Mouse (Mus musculus): ENCODE data around the gene Rev1. TPM values are rescaled to one million over a fixed set of nuclear protein-coding genes. Genes with fewer than 3 reads are reported as not detected.

Rev1 gene
- polyA plus RNA-seq, 1 experiment from 2014 or later: 36.1 TPM

DNA sequence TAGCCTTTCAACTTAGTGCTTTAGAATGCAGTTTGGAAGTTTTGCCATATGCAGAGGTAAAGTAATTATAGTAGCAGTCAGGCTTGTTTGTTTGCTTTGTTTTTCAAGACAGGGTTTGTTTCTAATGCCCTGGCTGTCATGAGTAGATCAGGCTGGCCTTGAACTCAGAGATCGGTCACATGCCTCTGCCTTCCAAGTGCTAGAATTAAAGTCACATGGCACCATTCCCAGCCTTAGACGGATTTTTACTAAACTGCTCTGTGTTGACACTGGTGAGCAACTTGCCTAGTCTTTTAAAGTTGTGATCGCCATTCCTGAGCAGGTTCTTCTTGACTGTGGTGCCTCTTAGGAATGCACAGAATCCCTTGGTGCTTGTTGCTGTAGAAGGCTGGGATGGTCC, 122.9 kb downstream of the Rev1 start:
- Histone ChIP-seq H3K4me2 (replicated peaks) (no peak overlapping the region), H3K9me3 (no peaks in the 10 kb centered on the region), H3K27me3 (no peaks in the 10 kb centered on the region), H3K4me1 (peaks cover 3% of the 10 kb centered on the region; the same call in 1 of the 2 replicates), H3K9ac (no peak overlapping the region), H3K36me3 (no peaks in the 10 kb centered on the region), H3K4me3 (no peak overlapping the region), H3K27ac (no peak overlapping the region)
- ATAC-seq (ENCODE audit: low FRiP score, low read depth): no peak
- 77% methylated on average over 3 of the region's 3 CpGs for WGBS

DNA sequence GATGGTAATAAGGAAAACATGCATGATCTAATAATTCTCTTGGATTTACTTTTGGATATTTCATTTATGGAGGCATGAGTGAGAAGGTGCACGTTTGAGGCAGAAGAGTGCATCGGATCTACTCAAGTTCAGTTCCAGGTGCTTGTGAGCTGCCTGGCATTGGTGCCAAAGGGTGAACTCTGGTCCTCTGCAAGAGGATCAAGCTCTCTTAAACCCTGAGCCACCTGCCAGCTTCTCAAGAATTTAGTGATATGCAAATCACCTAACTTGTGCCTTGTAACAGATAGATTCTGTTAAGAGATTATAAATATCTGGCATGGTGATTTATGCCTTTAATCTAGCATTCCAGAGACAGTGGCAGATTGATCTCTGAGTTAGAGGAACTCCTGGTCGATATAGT, 126.6 kb downstream of the Rev1 start:
- Histone ChIP-seq H3K36me3 (no peaks in the 10 kb centered on the region), H3K4me2 (replicated peaks) (no peak overlapping the region), H3K27me3 (no peaks in the 10 kb centered on the region), H3K4me1 (peaks cover 11% of the 10 kb centered on the region), H3K9me3 (no peaks in the 10 kb centered on the region), H3K27ac (no peak overlapping the region), H3K4me3 (no peak overlapping the region), H3K9ac (no peak overlapping the region)
- ATAC-seq (ENCODE audit: low FRiP score, low read depth): no peak
- WGBS: 84% methylated on average over 3 of the region's 3 CpGs

Other genes with a start within 250 kb of the Rev1 start
- gene Mitd1, start 239.4 kb downstream of the Rev1 start, polyA plus RNA-seq (2015; fragmentation: Nextera tagmentation; extraction: Ambion mirVana): 25.6 and 27.2 TPM in 2 replicates
- 245 and 275 TPM in 2 replicates for gene Mrpl30, start 239.3 kb downstream of the Rev1 start, polyA plus RNA-seq (2015; fragmentation: Nextera tagmentation; extraction: Ambion mirVana)
- not detected in 2 replicates for gene Lyg2, start 213.3 kb downstream of the Rev1 start, polyA plus RNA-seq (2015; fragmentation: Nextera tagmentation; extraction: Ambion mirVana)
- gene Lyg1, start 172.0 kb downstream of the Rev1 start, polyA plus RNA-seq (2015; fragmentation: Nextera tagmentation; extraction: Ambion mirVana): not detected in 2 replicates
- gene Txndc9, start 131.9 kb downstream of the Rev1 start, polyA plus RNA-seq (2015; fragmentation: Nextera tagmentation; extraction: Ambion mirVana): 139 and 153 TPM in 2 replicates
- 33.8 TPM in 2 replicates for gene Eif5b, start 131.8 kb downstream of the Rev1 start, polyA plus RNA-seq (2015; fragmentation: Nextera tagmentation; extraction: Ambion mirVana)

Data from limb, embryonic 13.5 days (tissue).